Mouse (Mus musculus) embryonic facial prominence, embryonic 15.5 days (tissue): ENCODE data around the gene Hist1h2bm. TPM values are rescaled to one million over a fixed set of nuclear protein-coding genes. Genes with fewer than 3 reads are reported as not detected.
"Not testable (repeated sequence)": the region's sequence is repeated elsewhere in the genome, so short reads cannot be mapped to it uniquely, and the experiment has no call there.

ENCODE experiments used
- ATAC-seq: fragments of 200-750 bp; cut with Nextera tagmentation; 2 replicates; pipeline ENCODE4 v1.8.0; 2017; ENCODE audit warnings: low read depth, moderate TSS enrichment; ENCODE audit not compliant: insufficient number of reproducible peaks, low FRiP score, low TSS enrichment
- H3K27ac ChIP-seq: fragments of 300-500 bp; sonication (generic); replicated peaks from 2 replicates; pipeline ENCODE4 v1.5.1; 2015; ENCODE audit warnings: mild to moderate bottlenecking, inconsistent platforms
- H3K27me3 ChIP-seq: fragments of 300-500 bp; sonication (generic); 2 replicates; pipeline ENCODE4 v1.6.1; 2015; ENCODE audit warnings: inconsistent platforms
- H3K36me3 ChIP-seq: fragments of 300-500 bp; sonication (generic); 2 replicates; pipeline ENCODE4 v1.6.1; 2015; ENCODE audit warnings: mild to moderate bottlenecking, inconsistent platforms
- H3K4me1 ChIP-seq: fragments of 300-500 bp; sonication (generic); 2 replicates; pipeline ENCODE4 v1.6.1; 2015; ENCODE audit warnings: inconsistent platforms
- H3K4me2 ChIP-seq: fragments of 300-500 bp; sonication (generic); replicated peaks from 2 replicates; pipeline ENCODE4 v1.6.1; 2015; ENCODE audit warnings: mild to moderate bottlenecking, inconsistent platforms
- H3K4me3 ChIP-seq: fragments of 300-500 bp; sonication (generic); replicated peaks from 2 replicates; pipeline ENCODE4 v1.5.1; 2015; ENCODE audit warnings: mild to moderate bottlenecking, inconsistent platforms
- H3K9ac ChIP-seq: fragments of 300-500 bp; sonication (generic); 2 replicates; pipeline ENCODE4 v1.6.1; 2015; ENCODE audit warnings: inconsistent platforms
- H3K9me3 ChIP-seq: fragments of 300-500 bp; sonication (generic); replicated peaks from 2 replicates; pipeline ENCODE4 v1.6.1; 2016; ENCODE audit warnings: inconsistent platforms
- WGBS: fragments of 180-500 bp; shearing (Covaris S2); methylation state at CpG from one replicate; pipeline ENCODE4 v1.1.7; 2015; 5-methylcytosine and 5-hydroxymethylcytosine counted together
- polyA plus RNA-seq: library from polyadenylated mRNA; unstranded; fragments of >200 nt; fragmentation: Nextera tagmentation; extraction: Ambion mirVana; gene quantifications from 2 replicates; pipeline ENCODE4 v1.2.1, GENCODE M21; 2015

The Hist1h2bm gene
- polyA plus RNA-seq: 1.8 and 4.1 TPM in 2 replicates

DNA sequence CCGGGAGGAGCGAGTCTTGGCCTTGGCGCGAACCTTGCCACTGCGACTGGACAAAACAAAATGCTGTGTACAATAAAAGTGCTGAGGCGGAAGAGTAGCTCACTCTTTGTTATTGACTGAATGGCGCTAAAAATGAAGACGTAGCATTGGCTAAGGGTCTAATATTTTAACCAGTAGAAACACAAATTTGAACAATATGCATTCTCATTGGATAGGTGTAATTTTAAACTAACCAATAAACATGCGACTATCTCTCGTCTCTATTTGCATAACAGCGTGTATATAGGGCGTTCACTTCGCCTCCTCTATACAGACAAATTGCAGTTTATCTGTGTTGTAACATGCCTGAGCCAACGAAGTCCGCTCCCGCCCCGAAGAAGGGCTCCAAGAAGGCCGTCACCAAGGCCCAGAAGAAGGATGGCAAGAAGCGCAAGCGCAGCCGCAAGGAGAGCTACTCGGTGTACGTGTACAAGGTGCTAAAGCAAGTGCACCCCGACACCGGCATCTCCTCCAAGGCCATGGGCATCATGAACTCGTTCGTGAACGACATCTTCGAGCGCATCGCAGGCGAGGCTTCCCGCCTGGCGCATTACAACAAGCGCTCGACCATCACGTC, at the start of gene Hist1h2bm:
TSS of gene Hist1h2bm (plus strand) at position 288 of the 616 bp plus-strand sequence.
- WGBS: under 1% methylated on average over 37 of the region's 37 CpGs
- not testable (repeated sequence) for H3K27me3 ChIP-seq, H3K9me3 ChIP-seq, H3K36me3 ChIP-seq
- ATAC-seq: peak; percentile 96
- H3K9ac ChIP-seq: peak within 1 kb of the TSS; percentile 37
- peaks cover 24% of the 10 kb centered on the region for H3K4me1 ChIP-seq
- H3K27ac ChIP-seq: peak within 1 kb of the TSS; percentile 88
- H3K4me2 ChIP-seq: peak within 1 kb of the TSS; percentile 64
- H3K4me3 ChIP-seq: peak within 1 kb of the TSS; percentile 43

GRCm38 (mm10) chr13:21677305-21677704, 44.5 kb upstream of the Hist1h2bm start, which contains the start of gene Olfr1360:
Gene Olfr1360, minus strand, starts transcription at chr13:21677405.
- no peaks in the 10 kb centered on the region for H3K4me1 ChIP-seq
- H3K9me3 ChIP-seq: no peaks in the 10 kb centered on the region
- H3K27ac ChIP-seq: no peak within 1 kb of the TSS
- H3K4me2 ChIP-seq: no peak within 1 kb of the TSS
- no peaks in the 10 kb centered on the region for H3K36me3 ChIP-seq
- H3K27me3 ChIP-seq: no peaks in the 10 kb centered on the region
- ATAC-seq: no peak
- 81% methylated on average over 2 of the region's 2 CpGs for WGBS
- no peak within 1 kb of the TSS for H3K9ac ChIP-seq
- no peak within 1 kb of the TSS for H3K4me3 ChIP-seq

DNA sequence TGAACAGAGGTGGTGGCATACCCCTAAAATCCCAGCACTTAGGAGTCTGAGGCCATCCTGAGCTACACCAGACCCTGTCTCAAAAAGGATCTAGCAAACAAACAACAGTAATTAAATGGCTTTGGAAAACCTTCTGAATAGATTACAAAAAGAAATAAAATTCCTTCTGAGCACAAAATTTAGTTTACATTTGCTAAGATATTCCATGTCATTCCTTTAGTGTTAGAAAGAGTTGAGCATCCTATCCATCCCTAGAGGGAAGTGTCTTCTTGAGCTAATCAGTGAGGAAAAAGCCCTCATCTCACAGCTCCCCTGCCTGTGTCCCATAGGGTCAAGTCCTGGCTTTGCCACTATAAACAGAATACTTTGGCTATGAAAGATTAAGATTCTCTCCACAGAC, 24.0 kb upstream of the Hist1h2bm start, which contains the start of gene Olfr1359:
TSS of gene Olfr1359 (plus strand) at position 301 of the 400 bp plus-strand sequence.
- Histone ChIP-seq H3K4me1 (no peaks in the 10 kb centered on the region), H3K9ac (no peak within 1 kb of the TSS), H3K9me3 (no peaks in the 10 kb centered on the region), H3K4me3 (no peak within 1 kb of the TSS), H3K27ac (no peak within 1 kb of the TSS), H3K27me3 (no peaks in the 10 kb centered on the region), H3K36me3 (no peaks in the 10 kb centered on the region), H3K4me2 (no peak within 1 kb of the TSS)
- ATAC-seq: no peak

- no peaks in the 10 kb centered on the region for H3K36me3 ChIP-seq
- no peak overlapping the region for H3K27ac ChIP-seq
- no peak for ATAC-seq
- no peak overlapping the region for H3K9ac ChIP-seq
- no peak overlapping the region for H3K4me3 ChIP-seq
- H3K4me2 ChIP-seq: no peak overlapping the region
- peaks cover 7% of the 10 kb centered on the region; the same call in 1 of the 2 replicates for H3K4me1 ChIP-seq
- no peaks in the 10 kb centered on the region for H3K9me3 ChIP-seq
- H3K27me3 ChIP-seq: no peaks in the 10 kb centered on the region
- 73% methylated on average over 4 of the region's 4 CpGs for WGBS
These were observed 15.2 kb upstream of the Hist1h2bm start for GRCm38 (mm10) chr13:21706669-21707068.

GRCm38 (mm10) chr13:21710031-21710711, 11.7 kb upstream of the Hist1h2bm start:
- Histone ChIP-seq H3K9me3 (no peaks in the 10 kb centered on the region), H3K9ac (peak overlapping the region; percentile 51), H3K27ac (peak overlapping the region; percentile 91), H3K4me1 (peaks cover 12% of the 10 kb centered on the region), H3K4me3 (peak overlapping the region; percentile 76), H3K36me3 (no peaks in the 10 kb centered on the region), H3K27me3 (no peaks in the 10 kb centered on the region), H3K4me2 (peak overlapping the region; percentile 56)
- peak; percentile 81 for ATAC-seq
- under 1% methylated on average over 32 of the region's 32 CpGs for WGBS

DNA sequence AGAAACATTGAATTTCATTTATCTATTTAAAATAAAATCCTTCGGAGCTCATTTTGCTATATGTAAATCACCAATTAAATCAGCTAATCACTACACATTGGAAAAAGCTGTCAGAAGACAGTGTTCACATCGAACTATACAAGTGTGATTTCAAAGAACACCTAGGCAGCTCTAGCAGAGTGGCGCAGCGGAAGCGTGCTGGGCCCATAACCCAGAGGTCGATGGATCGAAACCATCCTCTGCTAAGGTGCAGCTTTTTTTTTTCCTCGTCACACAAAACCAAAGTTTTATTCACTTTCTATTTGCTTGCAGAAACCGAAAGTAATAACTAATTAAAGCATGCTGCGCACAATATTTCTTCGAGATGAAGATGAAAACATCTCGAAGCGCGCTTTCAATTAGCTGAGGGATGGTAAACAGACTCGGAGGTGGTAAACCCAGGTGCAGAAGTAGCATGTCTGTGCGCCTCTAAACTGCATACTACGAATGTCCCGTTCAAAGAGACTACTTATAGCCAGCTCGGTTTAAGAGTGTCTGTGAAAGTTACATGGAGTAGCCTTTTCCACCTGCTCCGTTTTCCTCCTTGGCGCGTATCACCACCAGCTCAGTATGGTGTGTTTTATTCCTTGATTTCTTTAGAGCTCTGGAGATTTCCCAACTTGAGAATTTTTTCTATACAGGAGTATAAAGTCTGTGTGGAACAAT, 10.9 kb upstream of the Hist1h2bm start:
- H3K4me1 ChIP-seq: peaks cover 16% of the 10 kb centered on the region
- peak overlapping the region; percentile 76 for H3K4me3 ChIP-seq
- 2% methylated on average over 22 of the region's 22 CpGs for WGBS
- ATAC-seq: peak; percentile 78
- H3K27me3 ChIP-seq: no peaks in the 10 kb centered on the region
- peak overlapping the region; percentile 26; the same call in 1 of the 2 replicates for H3K9ac ChIP-seq
- no peaks in the 10 kb centered on the region for H3K36me3 ChIP-seq
- peak overlapping the region; percentile 35; the same call in 1 of the 2 replicates for H3K27ac ChIP-seq
- H3K4me2 ChIP-seq: peak overlapping the region; percentile 56
- H3K9me3 ChIP-seq: no peaks in the 10 kb centered on the region

DNA sequence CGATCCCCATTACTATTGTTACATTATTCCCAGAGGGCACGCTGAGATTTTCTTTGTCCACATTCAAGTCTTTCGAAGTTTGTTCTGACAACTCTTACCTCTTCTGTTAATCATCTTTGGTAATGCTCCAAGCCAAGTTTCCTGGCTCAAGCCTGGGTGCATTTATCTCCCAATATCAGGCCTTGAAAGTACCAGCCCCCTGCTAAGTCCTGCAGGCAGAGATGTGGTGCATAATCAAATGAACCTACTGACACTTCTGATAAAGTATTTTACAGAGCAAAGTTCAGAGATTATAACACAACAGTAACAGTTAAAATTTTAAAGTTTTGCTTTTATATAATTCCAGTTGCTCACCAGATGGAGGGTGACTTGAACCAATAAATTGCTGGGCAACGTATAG, 10.1 kb upstream of the Hist1h2bm start:
- whole genome bisulfite sequencing: 21% methylated on average over 4 of the region's 4 CpGs
- Histone ChIP-seq H3K4me1 (peaks cover 17% of the 10 kb centered on the region), H3K4me3 (peak overlapping the region; percentile 76), H3K36me3 (no peaks in the 10 kb centered on the region), H3K9ac (no peak overlapping the region), H3K27me3 (no peaks in the 10 kb centered on the region), H3K9me3 (no peaks in the 10 kb centered on the region), H3K4me2 (peak overlapping the region; percentile 56), H3K27ac (no peak overlapping the region)
- no peak for ATAC-seq

DNA sequence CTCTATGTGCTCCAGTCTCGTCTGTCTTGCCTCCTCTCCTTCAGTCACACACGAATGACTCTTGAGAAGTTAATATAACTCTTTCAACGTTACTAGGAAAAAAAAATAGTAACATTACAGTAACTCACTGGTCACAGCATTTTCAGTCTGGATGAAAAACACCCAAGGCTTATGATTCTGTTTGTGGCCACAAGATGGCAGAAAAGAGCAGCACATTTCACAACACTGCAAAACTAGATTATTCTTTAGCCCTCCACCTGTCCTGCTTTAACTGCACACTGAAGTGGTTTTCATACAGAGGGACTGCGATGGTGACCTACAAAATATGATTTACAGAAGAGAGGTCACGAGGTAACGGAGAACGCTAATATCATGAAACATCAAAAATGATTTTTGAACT, 7.1 kb upstream of the Hist1h2bm start:
- Histone ChIP-seq H3K9me3 (no peaks in the 10 kb centered on the region), H3K27ac (peak overlapping the region; percentile 91), H3K27me3 (no peaks in the 10 kb centered on the region), H3K4me3 (peak overlapping the region; percentile 44), H3K4me2 (peak overlapping the region; percentile 77), H3K4me1 (peaks cover 34% of the 10 kb centered on the region), H3K9ac (0 out of 2 replicates have a peak overlapping the region, but pooled peaks have one; percentile 35), H3K36me3 (no peaks in the 10 kb centered on the region)
- 2% methylated on average over 7 of the region's 7 CpGs for WGBS
- ATAC-seq: no peak

DNA sequence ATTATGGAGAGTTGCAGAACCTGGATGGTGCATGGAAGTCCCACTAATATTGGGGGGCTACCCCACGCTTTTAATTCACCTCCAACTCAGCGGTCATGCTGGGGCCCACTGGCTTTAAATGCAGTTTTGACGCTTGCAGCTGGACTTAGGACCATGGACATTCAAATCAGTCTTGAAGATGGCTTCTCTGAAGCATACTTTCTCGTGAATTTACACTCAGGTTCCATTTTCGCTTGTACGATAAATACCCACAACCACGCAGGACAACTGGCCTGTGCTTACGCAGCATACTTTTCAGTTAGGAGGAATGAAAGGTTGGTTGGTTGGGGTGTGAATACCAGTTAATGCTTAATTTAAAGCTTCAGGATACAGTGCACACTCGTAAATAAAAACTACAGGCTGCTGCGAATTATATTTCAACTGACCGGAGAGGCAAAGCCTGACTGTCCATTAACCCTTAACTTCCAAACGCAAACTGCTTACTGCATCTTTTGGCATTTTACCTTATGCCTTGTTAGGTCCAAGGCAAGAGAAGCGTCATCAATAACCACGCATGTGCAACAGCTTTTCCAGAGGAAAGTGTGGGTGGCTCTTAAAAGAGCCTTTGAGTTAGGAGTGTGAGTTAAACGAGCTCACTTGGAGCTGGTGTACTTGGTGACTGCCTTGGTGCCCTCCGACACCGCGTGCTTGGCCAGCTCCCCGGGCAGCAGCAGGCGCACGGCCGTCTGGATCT, 6.5 kb upstream of the Hist1h2bm start:
- no peaks in the 10 kb centered on the region for H3K36me3 ChIP-seq
- peaks cover 34% of the 10 kb centered on the region for H3K4me1 ChIP-seq
- H3K9ac ChIP-seq: peak overlapping the region; percentile 35; the same call in 1 of the 2 replicates
- peak overlapping the region; percentile 44 for H3K4me3 ChIP-seq
- peak overlapping the region; percentile 91 for H3K27ac ChIP-seq
- under 1% methylated on average over 21 of the region's 22 CpGs for WGBS
- H3K27me3 ChIP-seq: no peaks in the 10 kb centered on the region
- ATAC-seq: no peak
- H3K4me2 ChIP-seq: peak overlapping the region; percentile 77
- no peaks in the 10 kb centered on the region for H3K9me3 ChIP-seq

DNA sequence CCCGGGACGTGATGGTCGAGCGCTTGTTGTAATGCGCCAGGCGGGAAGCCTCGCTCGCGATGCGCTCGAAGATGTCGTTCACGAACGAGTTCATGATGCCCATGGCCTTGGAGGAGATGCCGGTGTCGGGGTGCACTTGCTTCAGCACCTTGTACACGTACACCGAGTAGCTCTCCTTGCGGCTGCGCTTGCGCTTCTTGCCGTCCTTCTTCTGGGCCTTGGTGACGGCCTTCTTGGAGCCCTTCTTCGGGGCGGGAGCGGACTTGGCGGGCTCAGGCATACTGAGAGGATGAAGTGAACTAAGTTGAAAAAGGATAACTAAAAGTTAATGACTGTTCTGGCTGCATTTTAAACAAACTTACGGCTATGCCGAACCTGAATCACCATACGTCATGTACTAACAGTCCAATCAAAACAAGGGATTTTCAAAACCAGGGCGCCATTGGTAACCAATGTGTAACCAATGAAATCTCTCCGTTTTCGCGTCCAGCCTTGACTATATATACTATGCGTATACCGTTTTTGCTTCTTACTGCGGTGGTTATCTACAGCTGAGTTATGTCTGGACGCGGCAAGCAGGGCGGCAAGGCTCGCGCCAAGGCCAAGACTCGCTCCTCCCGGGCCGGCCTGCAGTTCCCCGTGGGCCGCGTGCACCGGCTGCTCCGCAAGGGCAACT, 5.8 kb upstream of the Hist1h2bm start, which contains the start of the genes Hist1h2bl and Hist1h2ai:
TSS of gene Hist1h2bl (minus strand) at position 280 of the 676 bp plus-strand sequence.
TSS of gene Hist1h2ai (plus strand) at position 559 of the 676 bp plus-strand sequence.
- not testable (repeated sequence) for H3K36me3 ChIP-seq, H3K27me3 ChIP-seq, H3K9me3 ChIP-seq
- peaks cover 38% of the 10 kb centered on the region for H3K4me1 ChIP-seq
- H3K4me3 ChIP-seq: peak within 1 kb of the TSS; percentile 44
- peak; percentile 93 for ATAC-seq
- H3K9ac ChIP-seq: peak within 1 kb of the TSS; percentile 39; the same call in 1 of the 2 replicates
- H3K27ac ChIP-seq: peak within 1 kb of the TSS; percentile 92
- 1% methylated on average over 28 of the region's 50 CpGs for WGBS
- H3K4me2 ChIP-seq: peak within 1 kb of the TSS; percentile 77
